Mouse (Mus musculus) megakaryocyte-erythroid progenitor cell, adult 5-6 weeks (primary cell): Measurements from ENCODE around the gene Cercam. TPM values are rescaled to one million over a fixed set of nuclear protein-coding genes. Genes with fewer than 3 reads are reported as not detected.
"Not testable (repeated sequence)": the region's sequence is repeated elsewhere in the genome, so short reads cannot be mapped to it uniquely, and the experiment has no call there.

Experiments
- ATAC-seq: replicated peaks from 2 replicates; pipeline ENCODE4 v1.8.0; 2016; ENCODE audit warnings: mild to moderate bottlenecking, inconsistent platforms; ENCODE audit not compliant: severe bottlenecking, poor library complexity, low FRiP score, low TSS enrichment
- total RNA-seq, 2 experiments: library from RNA; stranded (forward) in 1 of 2; stranded (reverse) in 1 of 2; fragments of 200-1000, 215-1000 nt in 1 of 2; fragments of >200 nt in 1 of 2; fragmentation: Nextera tagmentation in 1 of 2; gene quantifications; 2 replicates each; pipeline ENCODE4 v1.2.3; 2014 to 2017

Gene Cercam
- total RNA-seq, 2 experiments from 2014 or later: 22.0 to 46.4 TPM

- 0 out of 2 replicates have a peak, but pooled peaks have one; percentile 16 for ATAC-seq
These were observed 19.0 kb upstream of the Cercam start for GRCm38 (mm10) chr2:29849841-29850480.

GRCm38 (mm10) chr2:29852957-29853485 lies 15.9 kb upstream of the Cercam start:
- ATAC-seq: no peak

- ATAC-seq: no peak
These were observed 15.2 kb upstream of the Cercam start for GRCm38 (mm10) chr2:29853736-29854135.

GRCm38 (mm10) chr2:29855585-29856210 lies 13.3 kb upstream of the Cercam start:
- no peak for ATAC-seq

GRCm38 (mm10) chr2:29856451-29857260 lies 12.3 kb upstream of the Cercam start:
- ATAC-seq: no peak

- 0 out of 2 replicates have a peak, but pooled peaks have one; percentile 10 for ATAC-seq
These were observed 11.6 kb upstream of the Cercam start for GRCm38 (mm10) chr2:29857341-29857740.

- ATAC-seq: no peak
These were observed 11.0 kb upstream of the Cercam start for GRCm38 (mm10) chr2:29857967-29858366.

GRCm38 (mm10) chr2:29858748-29859473 lies 10.1 kb upstream of the Cercam start:
- ATAC-seq: 0 out of 2 replicates have a peak, but pooled peaks have one; percentile 34

- no peak for ATAC-seq
These were observed 3.8 kb upstream of the Cercam start for GRCm38 (mm10) chr2:29865125-29865524.

- ATAC-seq: peak; percentile 90
These were observed 885 bp downstream of the Cercam start for GRCm38 (mm10) chr2:29869646-29870451.

GRCm38 (mm10) chr2:29872581-29873295 lies 3.8 kb downstream of the Cercam start:
- ATAC-seq: no peak

GRCm38 (mm10) chr2:29873801-29874200 lies 4.8 kb downstream of the Cercam start:
- no peak for ATAC-seq

GRCm38 (mm10) chr2:29878061-29878460 lies 9.1 kb downstream of the Cercam start:
- no peak for ATAC-seq

GRCm38 (mm10) chr2:29879191-29879590 lies 10.2 kb downstream of the Cercam start:
- ATAC-seq: no peak

- no peak for ATAC-seq
These were observed 11.2 kb downstream of the Cercam start for GRCm38 (mm10) chr2:29879964-29880830.

GRCm38 (mm10) chr2:29886659-29887292 lies 17.8 kb downstream of the Cercam start:
- not testable (repeated sequence) for ATAC-seq
